Mouse (Mus musculus): Measurements from ENCODE around the gene Ap3s2. TPM values are rescaled to one million over a fixed set of nuclear protein-coding genes. Genes with fewer than 3 reads are reported as not detected.

Gene Ap3s2
- total and polyA plus RNA-seq, 2 experiments from 2014 or later, result 32.0 to 35.7 TPM

GRCm38 (mm10) chr7:79935511-79936205, 15.2 kb upstream of the Ap3s2 start:
- no peaks in the 10 kb centered on the region for H3K36me3 ChIP-seq (ENCODE audit: insufficient read depth, low read length)
- DNase-seq (ENCODE audit: low spot score) (peak; percentile 8), ATAC-seq (0 out of 2 replicates have a peak, but pooled peaks have one; percentile 45)
- peak overlapping the region; percentile 77 for H3K4me2 ChIP-seq (ENCODE audit: low read depth, low read length)
- H3K27me3 ChIP-seq (ENCODE audit: insufficient read depth, low read length), result no peaks in the 10 kb centered on the region
- TF ChIP-seq CTCF (IDR thresholded peaks at IDR 0.05; ENCODE audit: low read depth), result no peak
- peak overlapping the region; percentile 50 for H3K4me3 ChIP-seq (ENCODE audit: low read length)
- 5% methylated on average over 19 of the region's 19 CpGs for WGBS
- H3K9ac ChIP-seq (replicated peaks; ENCODE audit: low read length), result peak overlapping the region; percentile 62
- H3K27ac ChIP-seq, result peak overlapping the region; percentile 66; the same call in 1 of the 2 replicates
- H3K9me3 ChIP-seq (ENCODE audit: low read length), result no peaks in the 10 kb centered on the region
- H3K4me1 ChIP-seq (ENCODE audit: insufficient read depth, low read length), result peaks cover 3% of the 10 kb centered on the region

GRCm38 (mm10) chr7:79934862-79935510, 14.5 kb upstream of the Ap3s2 start, which contains the start of gene Arpin:
Gene Arpin, minus strand, starts transcription at chr7:79935359.
- WGBS, result 1% methylated on average over 32 of the region's 32 CpGs
- 0 out of 2 replicates have a peak, but pooled peaks have one; percentile 6 for TF ChIP-seq CTCF (IDR thresholded peaks at IDR 0.05; ENCODE audit: low read depth)

GRCm38 (mm10) chr7:79934461-79934860, 14.0 kb upstream of the Ap3s2 start:
- Histone ChIP-seq H3K27me3 (ENCODE audit: insufficient read depth, low read length) (no peaks in the 10 kb centered on the region), H3K9me3 (ENCODE audit: low read length) (no peaks in the 10 kb centered on the region), H3K9ac (replicated peaks; ENCODE audit: low read length) (peak overlapping the region; percentile 62), H3K36me3 (ENCODE audit: insufficient read depth, low read length) (no peaks in the 10 kb centered on the region; the same call in 1 of the 2 replicates), H3K27ac (peak overlapping the region; percentile 66), H3K4me1 (ENCODE audit: insufficient read depth, low read length) (peaks cover 3% of the 10 kb centered on the region), H3K4me3 (ENCODE audit: low read length) (peak overlapping the region; percentile 50), H3K4me2 (ENCODE audit: low read depth, low read length) (peak overlapping the region; percentile 77)
- 16% methylated on average over 5 of the region's 5 CpGs for WGBS
- ATAC-seq, result no peak
- TF ChIP-seq CTCF (IDR thresholded peaks at IDR 0.05; ENCODE audit: low read depth), result no peak
- DNase-seq (ENCODE audit: low spot score), result peak; percentile 31

More at GRCm38 (mm10) chr7:79934862-79935510, 14.5 kb upstream of the Ap3s2 start, which contains the start of gene Arpin:
- Histone ChIP-seq H3K4me3 (ENCODE audit: low read length) (peak within 1 kb of the TSS; percentile 50), H3K36me3 (ENCODE audit: insufficient read depth, low read length) (no peaks in the 10 kb centered on the region), H3K9me3 (ENCODE audit: low read length) (no peaks in the 10 kb centered on the region), H3K27ac (peak within 1 kb of the TSS; percentile 66), H3K9ac (replicated peaks; ENCODE audit: low read length) (peak within 1 kb of the TSS; percentile 62), H3K27me3 (ENCODE audit: insufficient read depth, low read length) (no peaks in the 10 kb centered on the region), H3K4me2 (ENCODE audit: low read depth, low read length) (peak within 1 kb of the TSS; percentile 77), H3K4me1 (ENCODE audit: insufficient read depth, low read length) (peaks cover 3% of the 10 kb centered on the region)
- ATAC-seq (peak; percentile 78), DNase-seq (ENCODE audit: low spot score) (peak; percentile 76)

GRCm38 (mm10) chr7:79928516-79929052, 8.1 kb upstream of the Ap3s2 start:
- no peaks in the 10 kb centered on the region for H3K9me3 ChIP-seq (ENCODE audit: low read length)
- DNase-seq (ENCODE audit: low spot score) (no peak), ATAC-seq (no peak)
- H3K4me3 ChIP-seq (ENCODE audit: low read length), result no peak overlapping the region
- H3K27me3 ChIP-seq (ENCODE audit: insufficient read depth, low read length), result no peaks in the 10 kb centered on the region
- no peak overlapping the region for H3K27ac ChIP-seq
- WGBS, result 60% methylated on average over 2 of the region's 2 CpGs
- peaks cover 4% of the 10 kb centered on the region; the same call in 1 of the 2 replicates for H3K36me3 ChIP-seq (ENCODE audit: insufficient read depth, low read length)
- no peak overlapping the region for H3K9ac ChIP-seq (replicated peaks; ENCODE audit: low read length)
- H3K4me1 ChIP-seq (ENCODE audit: insufficient read depth, low read length), result no peaks in the 10 kb centered on the region
- H3K4me2 ChIP-seq (ENCODE audit: low read depth, low read length), result no peak overlapping the region
- TF ChIP-seq CTCF (IDR thresholded peaks at IDR 0.05; ENCODE audit: low read depth), result no peak

- 64% methylated on average over 3 of the region's 3 CpGs for WGBS
- peak; percentile 53; the same call in 1 of the 2 replicates for ATAC-seq
- Histone ChIP-seq H3K9ac (replicated peaks; ENCODE audit: low read length) (no peak overlapping the region), H3K27me3 (ENCODE audit: insufficient read depth, low read length) (no peaks in the 10 kb centered on the region), H3K4me2 (ENCODE audit: low read depth, low read length) (no peak overlapping the region), H3K36me3 (ENCODE audit: insufficient read depth, low read length) (peaks cover 12% of the 10 kb centered on the region), H3K4me1 (ENCODE audit: insufficient read depth, low read length) (0 out of 2 replicates have a peak, but pooled peaks cover 2% of the 10 kb centered on the region), H3K27ac (no peak overlapping the region), H3K9me3 (ENCODE audit: low read length) (no peaks in the 10 kb centered on the region), H3K4me3 (ENCODE audit: low read length) (no peak overlapping the region)
- peak; percentile 77 for DNase-seq (ENCODE audit: low spot score)
- TF ChIP-seq CTCF (IDR thresholded peaks at IDR 0.05; ENCODE audit: low read depth), result peak; percentile 76
Observed at GRCm38 (mm10) chr7:79914556-79914955, 5.9 kb downstream of the Ap3s2 start.

- TF ChIP-seq CTCF (IDR thresholded peaks at IDR 0.05; ENCODE audit: low read depth), result no peak
- Histone ChIP-seq H3K4me2 (ENCODE audit: low read depth, low read length) (no peak overlapping the region), H3K9me3 (ENCODE audit: low read length) (no peaks in the 10 kb centered on the region), H3K9ac (replicated peaks; ENCODE audit: low read length) (no peak overlapping the region), H3K36me3 (ENCODE audit: insufficient read depth, low read length) (peaks cover 35% of the 10 kb centered on the region), H3K27me3 (ENCODE audit: insufficient read depth, low read length) (no peaks in the 10 kb centered on the region), H3K4me1 (ENCODE audit: insufficient read depth, low read length) (no peaks in the 10 kb centered on the region), H3K4me3 (ENCODE audit: low read length) (no peak overlapping the region), H3K27ac (no peak overlapping the region)
- WGBS, result 67% methylated on average over 2 of the region's 2 CpGs
- no peak for ATAC-seq
- DNase-seq (ENCODE audit: low spot score), result no peak
Observed at GRCm38 (mm10) chr7:79907356-79907755, 13.1 kb downstream of the Ap3s2 start.
